Mouse (Mus musculus) CD4-positive, CD25-positive, alpha-beta regulatory T cell, adult 4 months (primary cell): ENCODE measurements around the gene C2cd4c. TPM values are rescaled to one million over a fixed set of nuclear protein-coding genes. Genes with fewer than 3 reads are reported as not detected.

Source experiments
- ATAC-seq: one replicate; pipeline ENCODE4 v1.8.0; 2017
- polyA plus RNA-seq, 2 experiments: library from polyadenylated mRNA; unstranded; fragments of 100-300 nt; shearing (Covaris generic); gene quantifications; one replicate each; pipeline ENCODE4 v1.2.1; 2017

The C2cd4c gene
- polyA plus RNA-seq, 2 experiments from 2014 or later, result not detected

DNA sequence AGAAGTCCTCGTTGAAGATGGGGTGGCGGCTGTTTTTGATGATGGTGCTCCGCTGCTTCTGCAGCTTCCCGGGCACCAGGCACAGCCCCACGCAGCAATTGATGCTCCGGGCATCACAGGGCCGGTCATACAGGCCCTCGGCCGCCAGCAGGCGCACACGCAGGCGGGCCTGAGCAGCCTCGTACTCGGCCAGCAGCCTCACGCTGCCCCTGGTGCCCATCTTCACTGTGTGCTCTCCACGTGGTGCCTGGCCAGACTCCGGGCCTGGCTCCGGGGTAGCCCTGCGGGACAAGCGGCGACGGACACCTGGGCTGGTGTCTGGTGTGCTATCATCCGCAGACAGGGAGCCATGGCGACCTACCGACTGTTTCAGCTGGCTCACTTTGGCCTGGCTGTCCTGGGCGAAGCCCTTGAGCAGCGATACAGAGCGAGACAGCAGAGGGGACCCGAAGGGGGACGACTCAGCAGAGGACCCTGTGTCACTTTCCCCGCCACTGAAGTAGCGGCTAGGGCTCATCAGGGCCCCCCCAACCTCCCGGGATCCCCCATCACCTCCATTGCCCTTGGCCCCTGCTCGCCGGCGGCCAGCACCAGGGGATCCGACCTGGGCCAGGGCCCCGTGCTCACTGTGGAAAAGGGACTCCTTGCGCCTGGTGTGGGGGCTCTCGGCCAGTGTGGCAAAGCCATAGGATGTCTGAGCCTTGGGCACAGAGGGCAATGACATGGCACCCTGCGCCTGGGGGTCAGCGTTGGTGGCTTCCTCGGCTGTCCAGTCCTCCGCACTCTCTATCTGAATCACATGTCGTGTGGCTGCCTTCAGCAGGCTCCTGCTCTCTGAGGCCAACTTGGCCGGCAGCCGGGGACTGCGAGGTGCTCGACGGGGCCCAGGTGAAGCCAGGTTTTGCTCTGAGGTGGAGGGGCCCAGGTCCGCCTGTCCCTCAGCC is 1.4 kb downstream of the C2cd4c start:
- no peak for ATAC-seq

DNA sequence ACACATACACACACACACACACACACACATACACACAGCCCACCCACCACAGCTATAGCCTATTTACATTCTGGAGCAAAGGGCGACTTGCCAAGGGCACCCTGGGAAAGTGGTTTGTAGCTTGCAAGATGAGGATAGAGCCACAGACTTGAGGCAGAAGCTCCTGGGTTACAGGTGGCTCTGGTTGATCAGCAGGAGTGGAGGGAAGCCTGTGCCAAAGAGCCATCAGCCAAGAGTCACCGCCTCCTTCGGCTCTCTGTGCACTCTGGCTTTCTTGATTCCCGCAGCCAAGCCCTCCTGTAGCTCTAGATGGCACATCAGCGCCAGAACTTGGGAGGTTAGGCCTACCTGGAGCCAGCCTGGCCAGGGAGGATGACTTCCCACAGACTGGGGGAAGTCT is 2.5 kb downstream of the C2cd4c start:
- ATAC-seq, result no peak

GRCm38 (mm10) chr10:79609276-79609675 is 4.5 kb downstream of the C2cd4c start:
- no peak for ATAC-seq

DNA sequence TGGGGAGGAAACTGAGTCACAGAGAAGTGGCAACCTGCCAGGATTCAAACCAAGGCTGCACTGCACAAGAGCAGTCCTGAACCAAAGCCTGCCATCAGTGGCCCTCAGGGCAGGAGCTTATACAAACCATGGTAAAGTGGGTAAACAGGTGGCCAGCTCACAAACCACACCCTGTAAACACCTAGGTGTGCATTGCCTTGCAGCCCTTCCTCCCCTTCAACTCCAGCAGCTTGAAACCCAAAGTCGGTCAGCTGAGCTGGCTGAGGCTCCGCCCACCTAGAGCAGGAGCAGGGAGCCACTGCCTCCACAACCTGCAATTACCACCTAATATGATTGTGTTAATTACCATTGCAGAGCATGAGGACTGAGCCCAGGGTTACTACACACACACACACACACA is 5.9 kb downstream of the C2cd4c start:
- no peak for ATAC-seq

DNA sequence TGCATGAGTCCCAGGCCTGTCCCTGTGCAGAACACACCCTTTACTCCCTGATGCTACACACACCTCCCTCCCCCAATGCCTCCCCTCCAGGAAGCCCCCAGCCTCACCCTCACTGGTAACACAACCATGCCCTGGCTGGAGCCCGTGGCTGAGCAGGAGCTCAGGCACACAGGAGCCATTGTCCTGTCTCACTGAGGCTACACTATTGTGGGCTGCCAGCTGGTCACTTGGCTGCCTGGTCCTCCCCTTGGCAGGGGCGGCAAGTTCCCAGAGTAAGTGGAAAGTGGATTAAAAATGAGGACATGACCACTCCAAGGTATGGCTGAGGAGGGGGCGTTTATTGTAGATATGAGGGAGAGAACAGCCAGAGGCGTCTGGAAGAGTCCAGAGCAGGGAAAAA is 7.3 kb downstream of the C2cd4c start:
- no peak for ATAC-seq

- ATAC-seq, result no peak
These were observed 15.9 kb downstream of the C2cd4c start for GRCm38 (mm10) chr10:79597936-79598230.

- no peak for ATAC-seq
These were observed 16.5 kb downstream of the C2cd4c start for GRCm38 (mm10) chr10:79597051-79597935.

DNA sequence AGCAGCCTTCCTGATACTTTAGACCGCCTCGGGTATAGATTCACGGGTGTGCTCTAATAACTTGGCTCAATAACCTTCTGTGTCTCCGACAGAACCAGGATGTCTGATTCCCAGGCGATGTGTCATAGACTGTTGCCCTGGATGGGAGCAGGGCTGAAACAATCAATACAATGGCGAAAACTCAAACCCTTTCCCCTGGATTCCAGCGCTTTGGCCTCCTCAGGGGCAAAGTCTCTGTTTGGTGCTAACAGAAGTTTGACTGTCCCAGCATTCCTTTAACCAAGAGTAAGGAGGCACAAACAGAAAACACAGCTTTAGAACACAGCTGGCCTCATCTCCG is 18.3 kb downstream of the C2cd4c start:
- no peak for ATAC-seq

DNA sequence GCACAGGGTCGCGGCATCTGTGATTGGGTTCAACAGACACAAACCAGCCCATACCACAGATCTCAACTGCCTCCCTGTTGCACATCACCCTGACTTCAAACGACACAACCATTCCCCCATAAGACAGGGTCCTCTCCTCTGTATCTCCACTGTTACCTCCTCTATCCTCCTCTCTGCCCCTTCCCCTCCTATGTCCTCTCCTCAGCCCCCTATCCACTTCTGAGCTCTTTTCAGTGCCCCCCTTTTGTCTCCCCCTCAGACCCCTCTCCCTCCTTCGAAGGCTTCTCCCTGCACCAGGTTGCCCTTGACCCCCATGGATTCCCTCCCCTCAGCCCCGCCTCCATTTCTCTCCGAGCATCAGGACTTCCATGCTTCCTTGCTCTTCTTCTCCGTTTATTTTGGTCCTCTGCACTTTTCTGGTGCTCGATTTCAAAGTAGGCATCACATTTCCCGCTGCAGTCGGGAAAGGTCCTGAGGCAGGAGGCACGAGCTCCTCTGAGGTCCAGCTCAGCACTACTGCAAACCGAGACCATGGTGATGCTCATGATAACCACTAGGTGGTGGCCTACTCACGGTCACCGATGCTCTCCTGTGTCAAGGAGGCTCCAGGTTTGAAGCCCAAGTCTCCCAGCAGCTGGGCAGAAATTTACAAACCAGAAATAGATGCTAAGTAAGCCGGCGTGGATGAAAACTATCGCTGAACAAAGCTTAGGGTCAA is 18.8 kb downstream of the C2cd4c start:
- ATAC-seq, result peak; percentile 70

DNA sequence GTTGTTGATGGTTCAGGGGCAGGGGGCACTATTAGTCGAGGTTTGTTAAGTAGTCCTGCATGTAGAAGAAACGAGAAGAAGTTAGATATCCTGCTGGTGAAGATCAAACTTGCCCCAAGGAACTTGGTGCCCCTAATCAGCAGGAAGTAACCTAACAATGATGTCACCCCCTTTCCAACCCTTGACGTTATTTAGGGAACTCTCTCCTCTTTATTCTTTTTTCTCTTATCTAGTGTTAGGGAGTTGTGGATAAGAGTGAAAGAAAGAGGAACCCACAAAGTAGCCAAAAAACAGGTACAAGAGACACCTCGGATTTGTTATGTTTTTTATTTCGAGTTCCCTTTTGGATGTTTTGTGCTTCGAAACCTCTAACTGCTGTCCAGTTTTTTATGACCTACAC is 19.7 kb downstream of the C2cd4c start:
- no peak for ATAC-seq

DNA sequence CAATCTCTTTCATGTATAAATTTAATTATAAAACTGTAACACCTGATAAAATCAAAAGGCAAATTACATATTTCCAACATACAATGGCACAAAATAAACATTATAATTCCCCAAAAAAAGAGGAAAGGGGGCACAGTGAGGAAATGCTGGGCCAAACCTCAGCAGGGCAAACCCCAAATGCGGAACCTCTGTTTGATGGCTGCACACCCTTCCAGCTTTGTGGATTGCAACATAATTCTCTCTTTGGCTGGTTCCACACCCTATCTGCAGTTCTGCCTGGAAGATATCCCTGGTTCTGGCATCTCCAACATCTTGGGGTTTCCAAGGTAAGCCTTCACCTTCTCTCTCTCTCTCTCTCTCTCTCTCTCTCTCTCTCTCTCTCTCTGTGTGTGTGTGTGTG is 23.1 kb downstream of the C2cd4c start:
- no peak for ATAC-seq

DNA sequence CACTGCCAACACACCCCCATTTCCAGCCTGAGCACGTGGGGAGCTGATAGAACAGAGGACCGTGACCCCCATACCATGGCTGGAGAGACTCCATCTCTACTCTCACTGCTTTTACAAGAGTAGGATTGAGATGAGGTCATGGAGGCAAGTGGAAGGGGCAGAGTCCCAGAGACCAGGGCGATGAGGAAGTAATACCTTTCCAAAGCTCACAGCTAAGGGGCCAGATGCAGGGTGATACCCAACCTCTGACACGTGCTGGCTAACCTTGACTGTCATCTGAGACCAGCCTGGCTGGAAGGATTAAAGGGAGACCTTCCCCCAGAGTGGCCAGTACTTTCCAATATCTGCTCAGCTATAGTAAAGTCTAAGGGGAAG is 26.1 kb downstream of the C2cd4c start:
- ATAC-seq, result no peak

DNA sequence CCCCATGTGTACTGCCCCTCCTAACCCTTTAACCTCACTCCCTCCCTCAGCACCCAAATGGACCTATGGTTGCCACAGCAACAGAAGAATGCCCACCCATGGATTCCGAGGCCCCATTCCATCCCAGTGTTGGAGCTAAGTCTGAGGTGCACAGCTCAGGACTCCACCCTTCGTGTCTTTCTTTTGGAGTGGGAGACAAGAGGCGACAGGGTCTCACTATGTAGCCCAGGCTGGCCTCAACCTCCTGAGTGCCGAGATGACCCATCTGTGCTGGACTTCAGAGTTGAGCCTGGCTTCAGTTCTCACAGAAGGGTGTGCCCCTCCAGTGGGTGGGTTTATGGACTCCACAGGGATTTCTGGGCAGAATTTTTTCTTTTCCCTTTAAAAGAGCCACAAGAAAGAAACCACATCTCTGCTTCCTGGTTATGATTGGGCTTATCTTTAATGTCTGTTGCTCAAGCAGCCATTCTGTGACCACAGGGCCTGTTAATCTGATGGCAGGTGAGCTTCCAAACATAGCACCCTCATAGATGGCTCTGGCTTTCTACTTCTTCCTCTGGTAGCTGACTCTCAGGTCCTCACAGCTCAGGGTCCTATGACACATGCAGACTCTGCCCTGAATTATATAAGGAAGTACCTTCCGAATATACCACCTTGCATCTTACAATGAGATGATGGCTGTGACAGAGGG is 26.6 kb downstream of the C2cd4c start, which contains the start of gene Theg:
Gene Theg, minus strand, starts transcription at position 271 of the 691 bp plus-strand sequence.
- ATAC-seq, result no peak

DNA sequence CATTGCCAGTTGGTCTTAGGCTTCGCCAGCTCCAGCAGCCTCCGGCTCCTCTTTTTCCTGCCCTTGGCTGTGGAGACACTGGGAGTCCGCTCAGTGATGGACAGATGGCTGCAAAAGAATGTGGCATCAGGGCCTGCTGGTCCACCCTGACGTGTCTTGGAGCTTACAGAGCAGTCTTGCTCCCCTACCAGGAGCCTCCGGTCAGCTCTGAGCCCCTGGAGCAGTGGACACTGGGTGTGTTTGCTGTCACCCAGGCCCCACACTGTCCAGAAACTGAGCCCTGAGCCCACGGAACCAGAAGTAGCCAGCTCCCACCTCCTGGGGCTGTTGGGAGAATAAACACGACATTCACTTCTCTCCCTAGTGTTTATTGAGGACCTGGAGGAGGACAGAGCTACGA is 27.6 kb downstream of the C2cd4c start:
- ATAC-seq, result no peak

GRCm38 (mm10) chr10:79585723-79586122 is 28.1 kb downstream of the C2cd4c start:
- no peak for ATAC-seq

DNA sequence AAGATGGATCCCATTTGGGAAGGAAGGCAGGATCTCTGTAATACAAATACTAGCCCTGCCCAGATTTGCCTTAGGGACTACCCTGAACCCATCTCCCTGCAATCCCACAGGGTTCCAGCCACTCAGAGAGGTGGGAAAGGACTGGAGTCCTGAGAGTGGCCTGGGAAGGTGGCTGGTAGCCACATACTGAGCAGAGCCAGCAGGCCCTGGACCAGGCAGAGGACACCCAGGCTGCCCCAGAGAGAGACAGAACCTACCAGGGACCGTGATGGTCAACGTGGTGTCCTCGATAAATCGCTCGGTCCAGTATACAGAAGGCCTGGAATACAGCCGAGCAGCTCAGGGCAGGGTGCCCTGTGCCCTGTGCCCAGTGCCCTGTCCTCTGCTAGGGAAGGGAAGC is 28.7 kb downstream of the C2cd4c start:
- ATAC-seq, result no peak

GRCm38 (mm10) chr10:79584426-79584825 is 29.4 kb downstream of the C2cd4c start:
- ATAC-seq, result no peak

DNA sequence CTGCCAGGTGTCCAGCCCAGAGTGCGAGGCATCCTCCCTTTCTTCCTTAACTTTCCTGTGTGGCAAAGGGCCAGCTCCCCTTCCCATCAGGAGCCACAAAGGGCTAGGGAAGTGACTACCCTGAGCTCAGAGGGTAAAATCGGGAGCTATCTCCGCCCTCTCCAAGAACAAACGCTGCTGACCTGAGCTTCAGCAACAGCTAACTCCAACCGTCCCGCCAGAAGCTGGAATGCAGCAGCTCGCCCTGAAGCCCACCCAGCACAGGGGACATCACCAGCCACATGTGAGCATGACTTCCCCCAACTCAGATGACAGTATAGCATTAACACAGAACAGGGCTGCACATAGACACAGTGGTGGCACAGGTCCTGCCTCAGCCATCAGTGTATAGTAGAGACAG is 29.8 kb downstream of the C2cd4c start:
- ATAC-seq, result no peak

- ATAC-seq, result no peak
These were observed 32.3 kb downstream of the C2cd4c start for GRCm38 (mm10) chr10:79581501-79581900.

GRCm38 (mm10) chr10:79580811-79581210 is 33.0 kb downstream of the C2cd4c start:
- no peak for ATAC-seq

DNA sequence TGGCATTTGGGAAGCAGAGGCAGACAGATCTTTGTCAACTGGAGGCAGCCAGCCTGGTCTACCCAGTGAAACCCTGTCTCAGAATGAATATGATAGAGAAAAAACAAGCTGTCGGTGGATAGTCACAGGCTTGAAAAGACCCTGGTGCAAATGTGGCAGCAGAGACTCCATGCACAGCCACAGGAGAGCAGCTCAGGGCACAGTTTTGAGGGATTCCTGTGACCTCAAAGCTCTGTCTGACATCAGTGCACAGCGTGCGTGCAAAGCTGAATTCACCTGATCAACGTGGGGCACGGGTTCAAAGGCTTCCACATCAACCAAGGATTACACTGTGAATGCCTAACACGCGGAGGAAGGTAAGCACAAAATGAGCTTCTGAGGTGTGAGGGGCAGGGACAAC is 33.5 kb downstream of the C2cd4c start:
- no peak for ATAC-seq

DNA sequence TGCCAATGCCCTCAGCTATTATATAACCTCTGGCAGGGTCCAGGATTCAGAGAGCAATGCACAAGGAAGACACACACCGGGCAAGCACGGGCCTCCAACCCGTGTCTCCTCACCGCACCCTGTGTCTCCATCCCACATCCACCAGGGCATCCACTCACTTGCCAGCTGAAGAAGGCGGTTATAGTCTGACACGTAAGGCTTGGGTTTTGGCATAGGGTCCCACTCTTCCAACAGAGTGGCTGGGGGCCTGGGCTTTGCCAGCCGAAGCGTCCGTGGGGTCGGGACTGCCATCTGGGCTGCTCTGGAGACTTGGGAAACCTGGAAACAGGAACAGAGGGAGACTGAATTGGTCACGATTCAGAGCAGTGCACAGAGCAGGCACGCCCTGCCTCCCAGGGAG is 34.0 kb downstream of the C2cd4c start:
- no peak for ATAC-seq

DNA sequence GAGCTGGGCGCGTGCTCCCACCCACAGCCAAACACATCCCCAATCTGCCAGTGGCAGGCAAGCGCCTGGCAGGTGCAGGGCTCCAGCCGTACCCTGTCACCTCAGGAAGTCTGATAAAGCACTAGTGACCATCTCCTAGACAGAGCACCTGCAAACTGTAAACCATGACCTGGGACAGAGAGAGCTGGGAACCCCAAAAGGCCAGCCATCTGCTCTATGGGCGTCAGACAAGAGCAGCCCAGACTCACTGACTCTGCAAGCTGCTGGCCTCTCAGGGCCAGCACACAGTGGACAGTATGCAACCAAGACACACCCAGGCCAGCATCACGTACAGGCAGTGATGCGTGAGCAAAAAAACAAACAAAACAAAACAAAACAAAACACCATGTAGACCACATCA is 34.9 kb downstream of the C2cd4c start:
- no peak for ATAC-seq
